Mouse (Mus musculus) urinary bladder, postnatal 14 days (tissue): Measurements from ENCODE around the gene Slc5a2.

Experiments used
- DNase-seq: peaks from one replicate; pipeline ENCODE4 v3.0.0; 2021; ENCODE audit warnings: low spot score

Slc5a2 gene

GRCm38 (mm10) chr7:128298481-128299342, 33.3 kb downstream of the Slc5a2 start:
- no peak for DNase-seq

- no peak for DNase-seq
These were observed 35.5 kb downstream of the Slc5a2 start for GRCm38 (mm10) chr7:128300952-128301351.

- DNase-seq, result no peak
These were observed 36.7 kb downstream of the Slc5a2 start for GRCm38 (mm10) chr7:128302151-128302550.

GRCm38 (mm10) chr7:128304198-128304597, 38.7 kb downstream of the Slc5a2 start:
- DNase-seq, result no peak

GRCm38 (mm10) chr7:128304907-128305306, 39.5 kb downstream of the Slc5a2 start:
- DNase-seq, result peak; percentile 54

- no peak for DNase-seq
These were observed 42.4 kb downstream of the Slc5a2 start for GRCm38 (mm10) chr7:128307851-128308250.

- no peak for DNase-seq
These were observed 43.8 kb downstream of the Slc5a2 start for GRCm38 (mm10) chr7:128309216-128309615.

- DNase-seq, result no peak
These were observed 44.3 kb downstream of the Slc5a2 start for GRCm38 (mm10) chr7:128309776-128310175.

- DNase-seq, result peak; percentile 18
These were observed 44.8 kb downstream of the Slc5a2 start for GRCm38 (mm10) chr7:128310229-128310688.

- DNase-seq, result no peak
These were observed 45.8 kb downstream of the Slc5a2 start for GRCm38 (mm10) chr7:128311263-128311662.

GRCm38 (mm10) chr7:128311811-128312210, 46.4 kb downstream of the Slc5a2 start:
- DNase-seq, result no peak

- DNase-seq, result no peak
These were observed 47.1 kb downstream of the Slc5a2 start for GRCm38 (mm10) chr7:128312375-128313059.

GRCm38 (mm10) chr7:128313601-128314000, 48.1 kb downstream of the Slc5a2 start:
- DNase-seq, result no peak

GRCm38 (mm10) chr7:128314491-128314890, 49.0 kb downstream of the Slc5a2 start:
- no peak for DNase-seq

GRCm38 (mm10) chr7:128317011-128317410, 51.6 kb downstream of the Slc5a2 start:
- no peak for DNase-seq

GRCm38 (mm10) chr7:128319140-128319539, 53.7 kb downstream of the Slc5a2 start:
- DNase-seq, result no peak

GRCm38 (mm10) chr7:128320219-128320816, 54.9 kb downstream of the Slc5a2 start:
- peak; percentile 51 for DNase-seq

- DNase-seq, result no peak
These were observed 55.8 kb downstream of the Slc5a2 start for GRCm38 (mm10) chr7:128321260-128321659.
